Mouse (Mus musculus) spleen, postnatal 14 days (tissue): ENCODE results near the gene Il1rapl1.

Experiments
- DNase-seq, 2 experiments: peaks; one replicate each; pipeline ENCODE4 v3.0.0; 2021 to 2022; ENCODE audit warnings: low spot score in 2 of 2

Il1rapl1 gene

GRCm38 (mm10) chrX:88115609-88116073 is at the start of gene Il1rapl1:
TSS of gene Il1rapl1 (minus strand) at chrX:88115645.
- no peak for DNase-seq

GRCm38 (mm10) chrX:88158037-88158436 is 42.6 kb upstream of the Il1rapl1 start:
- no peak for DNase-seq

GRCm38 (mm10) chrX:88125612-88126011 is 10.2 kb upstream of the Il1rapl1 start:
- no peak for DNase-seq

- no peak for DNase-seq
Measured at GRCm38 (mm10) chrX:88120070-88120469, 4.6 kb upstream of the Il1rapl1 start.

GRCm38 (mm10) chrX:88117858-88118257 is 2.4 kb upstream of the Il1rapl1 start:
- no peak for DNase-seq

- no peak for DNase-seq
Measured at GRCm38 (mm10) chrX:88116326-88116725, 881 bp upstream of the Il1rapl1 start.

GRCm38 (mm10) chrX:88113561-88113960 is 1.9 kb downstream of the Il1rapl1 start:
- no peak for DNase-seq

- DNase-seq, result no peak
Measured at GRCm38 (mm10) chrX:88112254-88112653, 3.2 kb downstream of the Il1rapl1 start.

- no peak for DNase-seq
Measured at GRCm38 (mm10) chrX:88109733-88110132, 5.7 kb downstream of the Il1rapl1 start.

GRCm38 (mm10) chrX:88093936-88094569 is 21.4 kb downstream of the Il1rapl1 start:
- DNase-seq, result no peak

- DNase-seq, result no peak
Measured at GRCm38 (mm10) chrX:88089873-88090272, 25.6 kb downstream of the Il1rapl1 start.

- no peak for DNase-seq
Measured at GRCm38 (mm10) chrX:88072741-88073419, 42.6 kb downstream of the Il1rapl1 start.

- DNase-seq, result no peak
Measured at GRCm38 (mm10) chrX:88070368-88070767, 45.1 kb downstream of the Il1rapl1 start.

- no peak for DNase-seq
Measured at GRCm38 (mm10) chrX:88043556-88043955, 71.9 kb downstream of the Il1rapl1 start.

GRCm38 (mm10) chrX:88038984-88039383 is 76.5 kb downstream of the Il1rapl1 start:
- DNase-seq, result no peak

GRCm38 (mm10) chrX:87897172-87897571 is 218.3 kb downstream of the Il1rapl1 start:
- DNase-seq, result no peak

GRCm38 (mm10) chrX:87891916-87892315 is 223.5 kb downstream of the Il1rapl1 start:
- no peak for DNase-seq

GRCm38 (mm10) chrX:87854107-87854506 is 261.3 kb downstream of the Il1rapl1 start:
- no peak for DNase-seq

GRCm38 (mm10) chrX:87813884-87814283 is 301.6 kb downstream of the Il1rapl1 start:
- DNase-seq, result no peak

- DNase-seq, result no peak
Measured at GRCm38 (mm10) chrX:87807717-87808116, 307.7 kb downstream of the Il1rapl1 start.

- no peak for DNase-seq
Measured at GRCm38 (mm10) chrX:87793011-87793410, 322.4 kb downstream of the Il1rapl1 start.

- DNase-seq, result no peak
Measured at GRCm38 (mm10) chrX:87710589-87710988, 404.9 kb downstream of the Il1rapl1 start.

- DNase-seq, result no peak
Measured at GRCm38 (mm10) chrX:87663856-87664255, 451.6 kb downstream of the Il1rapl1 start.
